Mouse (Mus musculus) embryonic facial prominence, embryonic 12.5 days (tissue): ENCODE measurements around the gene Galp. TPM values are rescaled to one million over a fixed set of nuclear protein-coding genes. Genes with fewer than 3 reads are reported as not detected.
"Not testable (repeated sequence)": the region's sequence is repeated elsewhere in the genome, so short reads cannot be mapped to it uniquely, and the experiment has no call there.

Source experiments
- ATAC-seq: fragments of 200-750 bp; cut with Nextera tagmentation; 2 replicates; pipeline ENCODE4 v1.8.0; 2017; ENCODE audit not compliant: insufficient number of reproducible peaks, insufficient read depth, low FRiP score, low TSS enrichment
- H3K27ac ChIP-seq: fragments of 300-500 bp; sonication (generic); 2 replicates; pipeline ENCODE4 v1.5.1; 2016; ENCODE audit warnings: mild to moderate bottlenecking
- H3K27me3 ChIP-seq: fragments of 300-500 bp; sonication (generic); 2 replicates; pipeline ENCODE4 v1.6.1; 2016; ENCODE audit warnings: mild to moderate bottlenecking, moderate library complexity
- H3K36me3 ChIP-seq: fragments of 300-500 bp; sonication (generic); 2 replicates; pipeline ENCODE4 v1.6.1; 2016; ENCODE audit warnings: mild to moderate bottlenecking
- H3K4me1 ChIP-seq: fragments of 300-500 bp; sonication (generic); 2 replicates; pipeline ENCODE4 v1.6.1; 2016
- H3K4me2 ChIP-seq: fragments of 300-500 bp; sonication (generic); replicated peaks from 2 replicates; pipeline ENCODE4 v1.6.1; 2016; ENCODE audit warnings: mild to moderate bottlenecking, moderate library complexity
- H3K4me3 ChIP-seq: fragments of 300-500 bp; sonication (generic); 2 replicates; pipeline ENCODE4 v1.5.1; 2016; ENCODE audit warnings: mild to moderate bottlenecking
- H3K9ac ChIP-seq: fragments of 300-500 bp; sonication (generic); 2 replicates; pipeline ENCODE4 v1.6.1; 2016; ENCODE audit warnings: mild to moderate bottlenecking, moderate library complexity
- H3K9me3 ChIP-seq: fragments of 300-500 bp; sonication (generic); 2 replicates; pipeline ENCODE4 v1.6.1; 2016; ENCODE audit warnings: mild to moderate bottlenecking, moderate library complexity
- WGBS: fragments of 180-500 bp; shearing (Covaris S2); methylation state at CpG from one replicate; pipeline ENCODE4 v1.1.7; 2016; 5-methylcytosine and 5-hydroxymethylcytosine counted together
- polyA plus RNA-seq: library from polyadenylated mRNA; unstranded; fragments of >200 nt; fragmentation: Nextera tagmentation; extraction: Ambion mirVana; gene quantifications from 2 replicates; pipeline ENCODE4 v1.2.1, GENCODE M21; 2016

Gene Galp
- polyA plus RNA-seq, 1 experiment from 2014 or later: not detected

DNA sequence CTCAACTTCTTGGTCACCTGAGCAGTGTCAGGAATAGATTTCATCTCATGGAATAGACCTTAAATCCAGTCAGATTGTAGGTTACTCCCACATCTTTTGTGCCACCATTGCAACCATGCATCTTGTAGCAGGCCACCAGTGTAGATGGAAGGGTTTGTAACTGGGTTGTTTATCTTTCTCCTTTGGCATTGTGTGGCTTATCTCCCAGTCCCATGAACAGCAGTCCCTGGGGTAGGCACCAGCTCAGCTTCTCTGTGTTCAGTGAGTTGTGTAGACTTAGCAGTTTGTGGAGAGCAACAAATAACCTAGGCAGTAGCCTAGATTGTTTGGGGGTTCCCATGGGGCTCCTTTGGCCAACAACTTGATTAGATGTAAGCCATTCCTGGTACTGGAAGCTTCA is 14.0 kb upstream of the Galp start:
- Histone ChIP-seq H3K4me1 (no peaks in the 10 kb centered on the region), H3K4me3 (no peak overlapping the region), H3K4me2 (no peak overlapping the region), H3K9ac (no peak overlapping the region), H3K9me3 (no peaks in the 10 kb centered on the region), H3K27ac (no peak overlapping the region), H3K36me3 (peaks cover 66% of the 10 kb centered on the region), H3K27me3 (no peaks in the 10 kb centered on the region)
- ATAC-seq: no peak

GRCm38 (mm10) chr7:6183802-6184201 is 13.1 kb upstream of the Galp start:
- 94% methylated on average over 19 of the region's 19 CpGs for WGBS
- no peaks in the 10 kb centered on the region for H3K9me3 ChIP-seq
- no peaks in the 10 kb centered on the region for H3K27me3 ChIP-seq
- no peaks in the 10 kb centered on the region for H3K4me1 ChIP-seq
- no peak overlapping the region for H3K27ac ChIP-seq
- no peak for ATAC-seq
- no peak overlapping the region for H3K4me2 ChIP-seq
- no peak overlapping the region for H3K4me3 ChIP-seq
- peaks cover 70% of the 10 kb centered on the region for H3K36me3 ChIP-seq
- H3K9ac ChIP-seq: no peak overlapping the region

DNA sequence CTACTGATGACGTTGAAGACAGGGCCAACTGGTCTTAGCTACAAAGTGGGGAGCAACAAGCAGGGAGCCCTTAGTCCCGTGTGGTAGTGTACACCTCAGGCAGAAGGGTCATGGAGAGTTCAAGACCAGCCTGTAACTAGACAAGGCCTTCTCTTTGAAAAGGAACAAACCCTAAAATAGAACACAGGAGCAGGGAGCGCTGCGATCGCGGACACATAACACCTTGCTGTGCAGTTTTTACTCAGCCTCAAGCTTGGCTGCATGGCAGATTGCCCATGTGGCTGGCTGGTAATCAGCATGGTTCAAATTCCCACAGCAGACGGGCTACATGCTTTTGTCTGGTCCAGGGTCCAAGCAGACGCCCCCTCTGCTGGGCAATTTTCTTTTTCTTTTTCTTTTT is 12.4 kb upstream of the Galp start:
- H3K36me3 ChIP-seq: peaks cover 73% of the 10 kb centered on the region
- no peak overlapping the region for H3K9ac ChIP-seq
- no peak overlapping the region for H3K4me3 ChIP-seq
- no peaks in the 10 kb centered on the region for H3K9me3 ChIP-seq
- ATAC-seq: no peak
- no peak overlapping the region for H3K27ac ChIP-seq
- no peak overlapping the region for H3K4me2 ChIP-seq
- H3K4me1 ChIP-seq: no peaks in the 10 kb centered on the region
- 86% methylated on average over 8 of the region's 8 CpGs for WGBS
- peaks cover 5% of the 10 kb centered on the region; the same call in 1 of the 2 replicates for H3K27me3 ChIP-seq

- no peak for ATAC-seq
- H3K9me3 ChIP-seq: no peaks in the 10 kb centered on the region
- H3K4me1 ChIP-seq: no peaks in the 10 kb centered on the region
- H3K27me3 ChIP-seq: peaks cover 5% of the 10 kb centered on the region; the same call in 1 of the 2 replicates
- no peak overlapping the region for H3K9ac ChIP-seq
- H3K27ac ChIP-seq: no peak overlapping the region
- peaks cover 74% of the 10 kb centered on the region for H3K36me3 ChIP-seq
- WGBS: 88% methylated on average over 1 of the region's 1 CpGs
- no peak overlapping the region for H3K4me2 ChIP-seq
- no peak overlapping the region for H3K4me3 ChIP-seq
Measured at GRCm38 (mm10) chr7:6185391-6185790, 11.5 kb upstream of the Galp start.

DNA sequence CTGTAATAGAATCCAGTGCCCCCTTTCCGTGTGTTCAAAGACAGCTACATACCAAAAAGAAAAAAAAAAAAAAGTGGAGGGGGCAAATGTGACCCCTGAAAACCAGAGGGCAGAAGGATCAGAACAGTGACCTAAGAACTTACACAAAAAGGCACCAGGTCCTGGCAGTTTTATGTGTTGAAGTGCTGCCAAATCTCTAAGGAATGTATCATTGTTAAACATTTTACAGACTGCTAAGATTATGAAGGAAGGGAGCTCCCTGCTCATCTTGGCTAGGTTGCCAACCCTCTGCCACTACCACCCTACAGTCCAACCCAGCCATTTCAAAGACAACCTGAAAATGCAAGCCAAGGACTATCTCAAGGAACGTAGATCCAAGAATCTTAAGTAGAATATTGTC is 10.7 kb upstream of the Galp start:
- H3K4me3 ChIP-seq: no peak overlapping the region

GRCm38 (mm10) chr7:6186756-6187155 is 10.1 kb upstream of the Galp start:
- peaks cover 73% of the 10 kb centered on the region for H3K36me3 ChIP-seq
- WGBS: 85% methylated on average over 2 of the region's 2 CpGs
- ATAC-seq: no peak
- H3K9ac ChIP-seq: no peak overlapping the region
- no peak overlapping the region for H3K4me3 ChIP-seq
- no peaks in the 10 kb centered on the region for H3K9me3 ChIP-seq
- H3K27ac ChIP-seq: no peak overlapping the region
- H3K27me3 ChIP-seq: peaks cover 5% of the 10 kb centered on the region; the same call in 1 of the 2 replicates
- no peak overlapping the region for H3K4me2 ChIP-seq
- H3K4me1 ChIP-seq: no peaks in the 10 kb centered on the region

More for the DNA sequence above, 10.7 kb upstream of the Galp start:
- H3K4me1 ChIP-seq: no peaks in the 10 kb centered on the region
- peaks cover 73% of the 10 kb centered on the region for H3K36me3 ChIP-seq
- no peak overlapping the region for H3K27ac ChIP-seq
- no peak overlapping the region for H3K9ac ChIP-seq
- no peak for ATAC-seq
- no peak overlapping the region for H3K4me2 ChIP-seq
- H3K9me3 ChIP-seq: no peaks in the 10 kb centered on the region
- peaks cover 5% of the 10 kb centered on the region; the same call in 1 of the 2 replicates for H3K27me3 ChIP-seq
- 92% methylated on average over 2 of the region's 2 CpGs for WGBS

DNA sequence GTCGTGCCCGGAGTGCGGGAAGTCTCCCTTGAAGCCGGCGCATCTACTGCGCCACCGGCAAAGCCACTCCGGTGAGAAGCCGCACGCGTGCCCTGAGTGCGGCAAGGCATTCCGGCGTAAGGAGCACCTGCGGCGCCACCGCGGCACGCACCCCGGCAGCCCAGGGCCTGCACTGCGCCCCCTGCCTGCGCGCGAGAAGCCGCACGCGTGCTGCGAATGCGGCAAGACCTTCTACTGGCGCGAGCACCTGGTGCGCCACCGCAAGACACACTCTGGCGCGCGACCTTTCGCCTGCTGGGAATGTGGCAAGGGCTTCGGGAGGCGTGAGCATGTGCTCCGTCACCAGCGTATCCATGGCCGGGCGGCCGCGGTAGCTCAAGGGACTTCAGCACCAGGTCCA is 7.3 kb upstream of the Galp start:
- no peaks in the 10 kb centered on the region for H3K4me1 ChIP-seq
- H3K4me3 ChIP-seq: no peak overlapping the region
- no peak for ATAC-seq
- no peak overlapping the region for H3K4me2 ChIP-seq
- H3K27ac ChIP-seq: no peak overlapping the region
- 27% methylated on average over 45 of the region's 45 CpGs for WGBS
- H3K27me3 ChIP-seq: peaks cover 5% of the 10 kb centered on the region; the same call in 1 of the 2 replicates
- peaks cover 55% of the 10 kb centered on the region for H3K36me3 ChIP-seq
- no peaks in the 10 kb centered on the region for H3K9me3 ChIP-seq
- no peak overlapping the region for H3K9ac ChIP-seq

GRCm38 (mm10) chr7:6191376-6191775 is 5.5 kb upstream of the Galp start:
- no peaks in the 10 kb centered on the region for H3K4me1 ChIP-seq
- H3K36me3 ChIP-seq: peaks cover 39% of the 10 kb centered on the region
- no peak overlapping the region for H3K4me3 ChIP-seq
- 39% methylated on average over 3 of the region's 3 CpGs for WGBS
- no peak for ATAC-seq
- no peaks in the 10 kb centered on the region for H3K9me3 ChIP-seq
- H3K9ac ChIP-seq: no peak overlapping the region
- H3K27me3 ChIP-seq: peaks cover 5% of the 10 kb centered on the region; the same call in 1 of the 2 replicates
- no peak overlapping the region for H3K4me2 ChIP-seq
- H3K27ac ChIP-seq: no peak overlapping the region

GRCm38 (mm10) chr7:6194129-6194528 is 2.8 kb upstream of the Galp start:
- no peaks in the 10 kb centered on the region for H3K4me1 ChIP-seq
- 23% methylated on average over 5 of the region's 5 CpGs for WGBS
- no peak overlapping the region for H3K27ac ChIP-seq
- no peak overlapping the region for H3K4me2 ChIP-seq
- no peak overlapping the region for H3K4me3 ChIP-seq
- H3K9me3 ChIP-seq: no peaks in the 10 kb centered on the region
- peaks cover 13% of the 10 kb centered on the region for H3K36me3 ChIP-seq
- no peak overlapping the region for H3K9ac ChIP-seq
- peaks cover 3% of the 10 kb centered on the region; the same call in 1 of the 2 replicates for H3K27me3 ChIP-seq
- ATAC-seq: peak; percentile 85; the same call in 1 of the 2 replicates

- H3K27ac ChIP-seq: no peak overlapping the region
- H3K4me3 ChIP-seq: no peak overlapping the region
- no peak overlapping the region for H3K4me2 ChIP-seq
- ATAC-seq: no peak
- H3K36me3 ChIP-seq: no peaks in the 10 kb centered on the region
- H3K4me1 ChIP-seq: no peaks in the 10 kb centered on the region
- H3K27me3 ChIP-seq: no peaks in the 10 kb centered on the region
- WGBS: 49% methylated on average over 2 of the region's 2 CpGs
- H3K9ac ChIP-seq: no peak overlapping the region
- peaks cover 5% of the 10 kb centered on the region; the same call in 1 of the 2 replicates for H3K9me3 ChIP-seq
Measured at GRCm38 (mm10) chr7:6195777-6196176, 1.1 kb upstream of the Galp start.

- H3K9ac ChIP-seq: no peak overlapping the region
- WGBS: 71% methylated on average over 3 of the region's 3 CpGs
- peaks cover 5% of the 10 kb centered on the region; the same call in 1 of the 2 replicates for H3K9me3 ChIP-seq
- H3K4me1 ChIP-seq: no peaks in the 10 kb centered on the region
- H3K36me3 ChIP-seq: no peaks in the 10 kb centered on the region
- no peaks in the 10 kb centered on the region for H3K27me3 ChIP-seq
- H3K4me3 ChIP-seq: no peak overlapping the region
- no peak overlapping the region for H3K4me2 ChIP-seq
- H3K27ac ChIP-seq: no peak overlapping the region
- no peak for ATAC-seq
Measured at GRCm38 (mm10) chr7:6204200-6204599, 7.3 kb downstream of the Galp start.

DNA sequence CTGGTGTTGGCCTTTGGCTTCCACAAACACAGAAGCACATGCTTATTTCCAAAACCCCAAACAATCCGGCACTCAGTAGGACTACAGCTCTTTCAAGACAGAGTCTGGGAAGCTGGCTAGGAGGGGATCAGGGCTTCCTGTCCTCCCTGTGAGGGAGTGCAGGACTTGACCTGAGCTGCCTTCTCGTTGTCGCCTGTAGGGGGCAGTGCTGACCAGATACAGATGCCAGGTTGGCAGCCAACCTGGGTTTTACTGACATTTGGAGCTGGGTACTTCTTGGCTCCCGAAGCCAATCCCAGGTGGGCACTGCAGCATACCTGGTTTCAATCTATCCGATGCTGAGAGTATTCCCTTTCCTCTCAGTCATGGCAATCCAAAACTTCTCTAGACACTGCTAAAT is 16.3 kb downstream of the Galp start:
- Histone ChIP-seq H3K27me3 (no peaks in the 10 kb centered on the region), H3K4me2 (no peak overlapping the region), H3K9ac (no peak overlapping the region), H3K4me3 (no peak overlapping the region), H3K9me3 (0 out of 2 replicates have a peak, but pooled peaks cover 2% of the 10 kb centered on the region), H3K4me1 (no peaks in the 10 kb centered on the region), H3K36me3 (no peaks in the 10 kb centered on the region), H3K27ac (no peak overlapping the region)
- ATAC-seq: no peak
- WGBS: 42% methylated on average over 5 of the region's 5 CpGs

DNA sequence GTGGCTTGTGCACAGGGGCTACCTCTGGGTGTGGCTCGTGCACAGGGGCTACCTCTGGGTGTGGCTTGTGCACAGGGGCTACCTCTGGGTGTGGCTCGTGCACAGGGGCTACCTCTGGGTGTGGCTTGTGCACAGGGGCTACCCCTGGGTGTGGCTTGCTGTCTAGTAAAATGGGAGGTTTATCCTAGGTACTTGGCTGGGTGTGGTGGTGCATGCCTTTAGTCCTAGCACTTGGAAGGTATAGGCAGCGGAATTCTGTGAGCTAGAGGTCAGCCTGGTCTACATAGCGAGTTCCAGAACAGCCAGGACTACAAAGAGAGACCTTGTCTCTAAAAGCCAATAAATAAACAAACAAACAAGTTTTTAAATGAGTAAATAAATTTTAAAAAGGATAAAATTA is 17.8 kb downstream of the Galp start:
- H3K9me3 ChIP-seq, H3K27me3 ChIP-seq, H3K36me3 ChIP-seq, H3K4me3 ChIP-seq, H3K4me2 ChIP-seq, H3K4me1 ChIP-seq, ATAC-seq, H3K9ac ChIP-seq, H3K27ac ChIP-seq: not testable (repeated sequence)
- 77% methylated on average over 4 of the region's 4 CpGs for whole genome bisulfite sequencing
